Mouse (Mus musculus) limb, embryonic 12.5 days (tissue): ENCODE results near the gene Pard3b. TPM values are rescaled to one million over a fixed set of nuclear protein-coding genes. Genes with fewer than 3 reads are reported as not detected.
A peak's percentile ranks its signal among the peaks of the same experiment; 100 is the strongest.

Source experiments
- ATAC-seq: fragments of 200-750 bp; cut with Nextera tagmentation; 2 replicates; pipeline ENCODE4 v1.8.0; 2017; ENCODE audit warnings: low read depth, moderate TSS enrichment; ENCODE audit not compliant: insufficient number of reproducible peaks, insufficient read depth, low FRiP score, low TSS enrichment
- H3K27ac ChIP-seq: fragments of 300-500 bp; sonication (generic); 2 replicates; pipeline ENCODE4 v1.5.1; 2016; ENCODE audit warnings: mild to moderate bottlenecking, moderate library complexity
- H3K27me3 ChIP-seq: fragments of 300-500 bp; sonication (generic); 2 replicates; pipeline ENCODE4 v1.6.1; 2016; ENCODE audit warnings: mild to moderate bottlenecking, moderate library complexity
- H3K36me3 ChIP-seq: fragments of 300-500 bp; sonication (generic); 2 replicates; pipeline ENCODE4 v1.6.1; 2016; ENCODE audit warnings: mild to moderate bottlenecking, moderate library complexity
- H3K4me1 ChIP-seq: fragments of 300-500 bp; sonication (generic); replicated peaks from 2 replicates; pipeline ENCODE4 v1.6.1; 2016
- H3K4me2 ChIP-seq: fragments of 300-500 bp; sonication (generic); 2 replicates; pipeline ENCODE4 v1.6.1; 2016; ENCODE audit warnings: mild to moderate bottlenecking, moderate library complexity
- H3K4me3 ChIP-seq: fragments of 300-500 bp; sonication (generic); replicated peaks from 2 replicates; pipeline ENCODE4 v1.5.1; 2016; ENCODE audit warnings: mild to moderate bottlenecking
- H3K9ac ChIP-seq: fragments of 300-500 bp; sonication (generic); replicated peaks from 2 replicates; pipeline ENCODE4 v1.6.1; 2016; ENCODE audit warnings: mild to moderate bottlenecking, moderate library complexity
- H3K9me3 ChIP-seq: fragments of 300-500 bp; sonication (generic); 2 replicates; pipeline ENCODE4 v1.6.1; 2016; ENCODE audit warnings: mild to moderate bottlenecking, moderate library complexity
- WGBS: fragments of 180-500 bp; shearing (Covaris S2); methylation state at CpG from one replicate; pipeline ENCODE4 v1.1.7; 2016; 5-methylcytosine and 5-hydroxymethylcytosine counted together
- polyA plus RNA-seq: library from polyadenylated mRNA; unstranded; fragments of >200 nt; fragmentation: Nextera tagmentation; extraction: Ambion mirVana; gene quantifications from 2 replicates; pipeline ENCODE4 v1.2.1, GENCODE M21; 2016

Pard3b gene
- polyA plus RNA-seq, 1 experiment from 2014 or later = 20.0 TPM

- Histone ChIP-seq H3K4me3 (no peak overlapping the region), H3K27ac (no peak overlapping the region), H3K36me3 (no peaks in the 10 kb centered on the region), H3K4me2 (no peak overlapping the region), H3K9me3 (no peaks in the 10 kb centered on the region), H3K4me1 (no peaks in the 10 kb centered on the region), H3K9ac (no peak overlapping the region), H3K27me3 (no peaks in the 10 kb centered on the region)
- WGBS = 79% methylated on average over 1 of the region's 1 CpGs
- no peak for ATAC-seq
Measured at GRCm38 (mm10) chr1:62122426-62122825, 483.8 kb downstream of the Pard3b start.

GRCm38 (mm10) chr1:62129186-62129585 lies 490.6 kb downstream of the Pard3b start:
- H3K9me3 ChIP-seq = no peaks in the 10 kb centered on the region
- no peak for ATAC-seq
- no peak overlapping the region for H3K4me3 ChIP-seq
- H3K4me2 ChIP-seq = no peak overlapping the region
- H3K9ac ChIP-seq = no peak overlapping the region
- no peaks in the 10 kb centered on the region for H3K27me3 ChIP-seq
- H3K27ac ChIP-seq = no peak overlapping the region
- no peaks in the 10 kb centered on the region for H3K36me3 ChIP-seq
- 95% methylated on average over 2 of the region's 2 CpGs for WGBS
- H3K4me1 ChIP-seq = no peaks in the 10 kb centered on the region

- Histone ChIP-seq H3K27me3 (no peaks in the 10 kb centered on the region), H3K36me3 (no peaks in the 10 kb centered on the region), H3K4me2 (no peak overlapping the region), H3K27ac (no peak overlapping the region), H3K9me3 (no peaks in the 10 kb centered on the region), H3K4me3 (no peak overlapping the region), H3K9ac (no peak overlapping the region), H3K4me1 (0 out of 2 replicates have a peak, but pooled peaks cover 4% of the 10 kb centered on the region)
- ATAC-seq = no peak
- 85% methylated on average over 4 of the region's 4 CpGs for WGBS
Measured at GRCm38 (mm10) chr1:62148134-62148533, 509.5 kb downstream of the Pard3b start.

- no peaks in the 10 kb centered on the region for H3K27me3 ChIP-seq
- no peak for ATAC-seq
- 0 out of 2 replicates have a peak, but pooled peaks cover 4% of the 10 kb centered on the region for H3K4me1 ChIP-seq
- no peaks in the 10 kb centered on the region for H3K36me3 ChIP-seq
- no peak overlapping the region for H3K27ac ChIP-seq
- 81% methylated on average over 6 of the region's 6 CpGs for WGBS
- no peak overlapping the region for H3K9ac ChIP-seq
- no peak overlapping the region for H3K4me2 ChIP-seq
- no peak overlapping the region for H3K4me3 ChIP-seq
- H3K9me3 ChIP-seq = no peaks in the 10 kb centered on the region
Measured at GRCm38 (mm10) chr1:62148786-62149185, 510.2 kb downstream of the Pard3b start.

- H3K4me1 ChIP-seq = peaks cover 22% of the 10 kb centered on the region
- ATAC-seq = peak; percentile 71; the same call in 1 of the 2 replicates
- WGBS = 23% methylated on average over 1 of the region's 1 CpGs
- H3K4me3 ChIP-seq = no peak overlapping the region
- H3K9ac ChIP-seq = no peak overlapping the region
- no peaks in the 10 kb centered on the region for H3K27me3 ChIP-seq
- H3K4me2 ChIP-seq = no peak overlapping the region
- H3K36me3 ChIP-seq = no peaks in the 10 kb centered on the region
- H3K9me3 ChIP-seq = no peaks in the 10 kb centered on the region
- H3K27ac ChIP-seq = no peak overlapping the region
Measured at GRCm38 (mm10) chr1:62155970-62156369, 517.3 kb downstream of the Pard3b start.

- H3K4me2 ChIP-seq = no peak overlapping the region
- H3K4me1 ChIP-seq = peaks cover 20% of the 10 kb centered on the region
- no peak overlapping the region for H3K27ac ChIP-seq
- H3K9me3 ChIP-seq = no peaks in the 10 kb centered on the region
- 73% methylated on average over 2 of the region's 2 CpGs for WGBS
- no peaks in the 10 kb centered on the region for H3K36me3 ChIP-seq
- no peak for ATAC-seq
- no peaks in the 10 kb centered on the region for H3K27me3 ChIP-seq
- no peak overlapping the region for H3K4me3 ChIP-seq
- no peak overlapping the region for H3K9ac ChIP-seq
Measured at GRCm38 (mm10) chr1:62159592-62159991, 521.0 kb downstream of the Pard3b start.

- Histone ChIP-seq H3K27me3 (no peaks in the 10 kb centered on the region), H3K4me1 (peaks cover 16% of the 10 kb centered on the region), H3K4me2 (no peak overlapping the region), H3K36me3 (no peaks in the 10 kb centered on the region), H3K9ac (no peak overlapping the region), H3K9me3 (no peaks in the 10 kb centered on the region), H3K27ac (no peak overlapping the region), H3K4me3 (no peak overlapping the region)
- WGBS = 87% methylated on average over 1 of the region's 1 CpGs
- no peak for ATAC-seq
Measured at GRCm38 (mm10) chr1:62175013-62175640, 536.5 kb downstream of the Pard3b start.

- no peak overlapping the region for H3K4me2 ChIP-seq
- H3K9ac ChIP-seq = no peak overlapping the region
- no peaks in the 10 kb centered on the region for H3K36me3 ChIP-seq
- no peaks in the 10 kb centered on the region for H3K27me3 ChIP-seq
- H3K9me3 ChIP-seq = no peaks in the 10 kb centered on the region
- no peak overlapping the region for H3K4me3 ChIP-seq
- no peak overlapping the region for H3K27ac ChIP-seq
- 17% methylated on average over 5 of the region's 5 CpGs for WGBS
- H3K4me1 ChIP-seq = peaks cover 17% of the 10 kb centered on the region
- no peak for ATAC-seq
Measured at GRCm38 (mm10) chr1:62181638-62182037, 543.0 kb downstream of the Pard3b start.

GRCm38 (mm10) chr1:62182634-62183033 lies 544.0 kb downstream of the Pard3b start:
- Histone ChIP-seq H3K4me2 (no peak overlapping the region), H3K9me3 (no peaks in the 10 kb centered on the region), H3K9ac (no peak overlapping the region), H3K4me1 (peaks cover 7% of the 10 kb centered on the region), H3K36me3 (no peaks in the 10 kb centered on the region), H3K27me3 (no peaks in the 10 kb centered on the region), H3K4me3 (no peak overlapping the region), H3K27ac (no peak overlapping the region)
- WGBS = 70% methylated on average over 3 of the region's 3 CpGs
- ATAC-seq = no peak

GRCm38 (mm10) chr1:62190786-62191185 lies 552.2 kb downstream of the Pard3b start:
- no peaks in the 10 kb centered on the region for H3K36me3 ChIP-seq
- 14% methylated on average over 1 of the region's 1 CpGs for WGBS
- peak; percentile 42; the same call in 1 of the 2 replicates for ATAC-seq
- no peaks in the 10 kb centered on the region for H3K27me3 ChIP-seq
- H3K9ac ChIP-seq = no peak overlapping the region
- no peaks in the 10 kb centered on the region for H3K9me3 ChIP-seq
- H3K27ac ChIP-seq = 0 out of 2 replicates have a peak overlapping the region, but pooled peaks have one; percentile 8
- H3K4me3 ChIP-seq = no peak overlapping the region
- H3K4me1 ChIP-seq = peaks cover 14% of the 10 kb centered on the region
- H3K4me2 ChIP-seq = no peak overlapping the region

- no peak for ATAC-seq
- 60% methylated on average over 8 of the region's 8 CpGs for WGBS
Measured at GRCm38 (mm10) chr1:62197515-62197914, 558.9 kb downstream of the Pard3b start.

GRCm38 (mm10) chr1:62200919-62201318 lies 562.3 kb downstream of the Pard3b start:
- no peak for ATAC-seq
- 57% methylated on average over 1 of the region's 1 CpGs for WGBS

More at GRCm38 (mm10) chr1:62197515-62197914, 558.9 kb downstream of the Pard3b start:
- Histone ChIP-seq H3K36me3 (no peaks in the 10 kb centered on the region), H3K9me3 (no peaks in the 10 kb centered on the region), H3K4me3 (no peak overlapping the region), H3K4me2 (no peak overlapping the region), H3K4me1 (no peaks in the 10 kb centered on the region), H3K9ac (no peak overlapping the region), H3K27ac (no peak overlapping the region), H3K27me3 (no peaks in the 10 kb centered on the region)

More at GRCm38 (mm10) chr1:62200919-62201318, 562.3 kb downstream of the Pard3b start:
- no peak overlapping the region for H3K4me2 ChIP-seq
- no peaks in the 10 kb centered on the region for H3K36me3 ChIP-seq
- no peak overlapping the region for H3K4me3 ChIP-seq
- H3K4me1 ChIP-seq = no peaks in the 10 kb centered on the region
- H3K27me3 ChIP-seq = no peaks in the 10 kb centered on the region
- H3K9me3 ChIP-seq = no peaks in the 10 kb centered on the region
- H3K9ac ChIP-seq = no peak overlapping the region
- H3K27ac ChIP-seq = no peak overlapping the region
